Mouse (Mus musculus) erythroblast, embryonic 14.5 days (primary cell): Measurements from ENCODE around the gene Armh3.

ENCODE experiments used
- GATA1 ChIP-seq: IDR thresholded peaks from 2 replicates; pipeline ENCODE4 v1.6.1; 2012; ENCODE audit warnings: low read length, inconsistent platforms, mixed read lengths
- TAL1 ChIP-seq: IDR thresholded peaks from 3 replicates; pipeline ENCODE4 v1.6.1; 2012; ENCODE audit warnings: low read length, inconsistent platforms, mixed read lengths

GRCm38 (mm10) chr19:46033911-46034310, 35.6 kb upstream of the Armh3 start:
- TF ChIP-seq TAL1 (no peak), GATA1 (no peak)
